Mouse (Mus musculus): ENCODE measurements at regions not wholly inside any gene's neighbourhood (a gene's known extent, or its start where the extent isn't known, plus 50 kb on each side); places are given as distances from the start of the nearest gene placed in this dataset.
A peak's percentile ranks its signal among the peaks of the same experiment; 100 is the strongest.
"Not testable (repeated sequence)": the region's sequence is repeated elsewhere in the genome, so short reads cannot be mapped to it uniquely, and the experiment has no call there.

DNA sequence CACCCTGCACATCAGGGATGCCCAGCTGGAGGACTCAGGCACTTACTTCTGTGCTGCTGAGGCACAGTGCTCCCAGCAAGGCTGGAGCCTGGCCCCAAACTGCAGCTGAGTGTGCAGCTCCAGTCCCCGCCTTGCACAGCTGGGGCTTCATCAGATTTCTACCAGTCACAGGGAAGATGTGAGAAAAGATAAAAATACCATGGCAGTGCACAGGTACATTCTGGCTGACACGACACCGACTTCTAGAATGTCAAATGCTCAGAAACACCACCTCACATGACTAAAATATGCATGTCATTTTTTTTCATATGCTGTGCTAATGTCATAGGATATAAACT lies 495.7 kb upstream of the Olfr1507 start:
- peak; percentile 45 for ATAC-seq (ENCODE audit: low FRiP score)
- not testable (repeated sequence) for H3K27ac ChIP-seq (replicated peaks); H3K27me3 ChIP-seq (replicated peaks); H3K4me3 ChIP-seq (replicated peaks); H3K4me2 ChIP-seq; H3K9ac ChIP-seq (replicated peaks); H3K9me3 ChIP-seq (replicated peaks); H3K36me3 ChIP-seq; H3K4me1 ChIP-seq
- no CpG with 5 or more reads among the region's 3 CpGs for WGBS

DNA sequence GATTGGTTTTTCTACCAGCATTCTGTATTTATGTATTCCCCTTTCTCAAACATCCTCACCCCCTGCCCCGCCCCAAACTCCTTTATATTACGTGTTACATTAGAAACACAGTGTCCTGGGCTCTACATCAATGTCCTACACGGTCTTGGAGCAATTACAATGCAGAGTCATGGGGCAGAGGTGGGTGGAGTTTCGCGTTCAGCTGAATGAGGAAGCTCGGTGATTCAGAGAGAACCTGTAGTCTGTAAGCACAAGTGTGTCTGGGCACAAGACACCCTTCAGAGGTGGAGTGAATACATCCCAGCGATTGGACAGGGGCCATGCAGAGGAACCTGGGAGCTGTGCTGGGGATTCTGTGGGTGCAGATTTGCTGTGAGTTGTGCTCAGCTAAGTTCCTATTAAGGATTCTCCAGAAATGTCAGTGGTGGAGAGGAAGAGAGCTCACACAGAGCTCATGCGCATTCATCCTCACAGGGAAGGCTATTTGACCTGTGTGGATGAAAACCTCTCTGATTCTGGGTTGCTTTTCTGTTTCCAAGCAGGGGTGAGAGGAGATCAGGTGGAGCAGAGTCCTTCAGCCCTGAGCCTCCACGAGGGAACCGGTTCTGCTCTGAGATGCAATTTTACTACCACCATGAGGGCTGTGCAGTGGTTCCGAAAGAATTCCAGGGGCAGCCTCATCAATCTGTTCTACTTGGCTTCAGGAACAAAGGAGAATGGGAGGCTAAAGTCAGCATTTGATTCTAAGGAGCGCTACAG lies 495.2 kb upstream of the Olfr1507 start:
- not testable (repeated sequence) for H3K27me3 ChIP-seq (replicated peaks); H3K36me3 ChIP-seq; H3K27ac ChIP-seq (replicated peaks); H3K4me3 ChIP-seq (replicated peaks); H3K4me1 ChIP-seq; H3K9ac ChIP-seq (replicated peaks); H3K4me2 ChIP-seq; H3K9me3 ChIP-seq (replicated peaks)
- ATAC-seq (ENCODE audit: low FRiP score) = peak; percentile 67
- no CpG with 5 or more reads among the region's 12 CpGs for WGBS

DNA sequence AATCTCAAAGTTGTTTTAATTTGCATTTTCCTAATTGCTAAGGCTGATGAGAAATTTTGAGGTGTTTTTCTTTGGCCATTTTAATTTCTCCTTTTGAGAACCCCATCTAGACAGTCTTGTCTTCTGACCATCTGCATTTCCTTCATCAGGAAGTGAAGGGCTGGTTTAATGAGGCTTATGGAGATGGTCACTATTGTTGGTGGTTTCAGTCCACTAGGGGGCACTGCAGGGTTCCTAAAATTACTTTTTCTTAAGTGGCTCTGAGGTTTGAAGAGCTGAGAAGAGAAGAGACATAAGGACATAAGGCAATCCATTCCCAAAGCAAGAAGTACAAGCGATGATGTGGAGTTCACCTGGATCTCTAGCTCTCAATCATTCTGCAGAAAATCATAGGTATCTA lies 494.4 kb upstream of the Olfr1507 start:
- not testable (repeated sequence) for H3K9me3 ChIP-seq (replicated peaks); H3K4me1 ChIP-seq; ATAC-seq (ENCODE audit: low FRiP score); H3K9ac ChIP-seq (replicated peaks); H3K27ac ChIP-seq (replicated peaks); H3K27me3 ChIP-seq (replicated peaks); H3K4me3 ChIP-seq (replicated peaks); H3K4me2 ChIP-seq; H3K36me3 ChIP-seq
- WGBS = 61% methylated on average over 1 of the region's 1 CpGs

DNA sequence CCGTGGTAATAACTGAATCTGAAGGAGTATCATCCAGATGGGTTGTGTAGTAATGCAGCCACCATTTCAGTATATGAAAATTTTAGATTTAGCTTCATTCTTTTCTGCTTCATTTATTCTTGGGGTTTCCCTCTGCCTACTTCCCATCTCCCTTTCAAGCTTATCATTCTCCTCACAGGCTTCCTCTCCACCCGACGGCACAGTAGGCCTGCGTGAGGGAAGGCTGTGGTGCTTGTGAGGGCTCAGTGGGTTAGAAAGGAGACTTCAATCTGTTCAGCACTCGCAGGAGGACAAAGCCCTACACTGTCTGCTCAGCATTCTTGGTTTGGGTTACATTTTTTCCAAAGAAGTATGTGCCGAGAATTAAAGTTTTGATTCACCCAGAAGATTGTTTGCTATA lies 493.0 kb upstream of the Olfr1507 start:
- no CpG with 5 or more reads among the region's 6 CpGs for WGBS

DNA sequence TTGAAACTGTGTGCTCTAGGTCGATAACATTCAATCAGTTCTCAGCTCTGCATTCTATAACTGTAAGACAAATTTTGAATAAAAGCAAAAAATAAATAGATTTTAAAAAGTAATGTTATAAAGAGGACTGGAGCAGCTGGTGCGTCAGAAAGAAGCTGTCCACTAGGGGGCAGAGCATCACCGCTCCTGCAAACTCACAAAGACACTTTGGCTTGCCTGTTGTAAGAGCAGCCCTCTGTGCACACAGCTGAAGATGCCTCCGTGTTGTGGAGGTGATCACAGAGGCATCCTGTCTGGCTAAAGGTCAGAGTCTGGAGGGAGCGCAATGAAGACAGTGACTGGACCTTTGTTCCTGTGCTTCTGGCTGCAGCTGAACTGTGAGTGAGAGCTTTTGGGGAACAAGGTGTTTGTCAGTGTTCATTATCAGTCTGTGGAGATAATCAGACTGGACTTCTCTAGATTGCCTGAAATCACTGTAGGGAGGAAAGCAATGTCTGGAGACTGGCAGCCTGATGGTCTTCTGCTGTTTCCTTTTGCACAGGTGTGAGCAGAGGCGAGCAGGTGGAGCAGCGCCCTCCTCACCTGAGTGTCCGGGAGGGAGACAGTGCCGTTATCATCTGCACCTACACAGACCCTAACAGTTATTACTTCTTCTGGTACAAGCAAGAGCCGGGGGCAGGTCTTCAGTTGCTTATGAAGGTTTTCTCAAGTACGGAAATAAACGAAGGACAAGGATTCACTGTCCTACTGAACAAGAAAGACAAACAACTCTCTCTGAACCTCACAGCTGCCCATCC lies 476.9 kb upstream of the Olfr1507 start:
- not testable (repeated sequence) for H3K4me1 ChIP-seq; H3K4me3 ChIP-seq (replicated peaks); H3K27me3 ChIP-seq (replicated peaks); H3K27ac ChIP-seq (replicated peaks); H3K4me2 ChIP-seq; H3K36me3 ChIP-seq; H3K9me3 ChIP-seq (replicated peaks); H3K9ac ChIP-seq (replicated peaks)
- ATAC-seq (ENCODE audit: low FRiP score) = peak; percentile 94
- no CpG with 5 or more reads among the region's 12 CpGs for WGBS

More for the DNA sequence above, 493.0 kb upstream of the Olfr1507 start:
- H3K4me2 ChIP-seq; H3K4me3 ChIP-seq (replicated peaks); H3K9ac ChIP-seq (replicated peaks); H3K27me3 ChIP-seq (replicated peaks); H3K36me3 ChIP-seq; H3K27ac ChIP-seq (replicated peaks); H3K4me1 ChIP-seq; H3K9me3 ChIP-seq (replicated peaks); ATAC-seq (ENCODE audit: low FRiP score): not testable (repeated sequence)

DNA sequence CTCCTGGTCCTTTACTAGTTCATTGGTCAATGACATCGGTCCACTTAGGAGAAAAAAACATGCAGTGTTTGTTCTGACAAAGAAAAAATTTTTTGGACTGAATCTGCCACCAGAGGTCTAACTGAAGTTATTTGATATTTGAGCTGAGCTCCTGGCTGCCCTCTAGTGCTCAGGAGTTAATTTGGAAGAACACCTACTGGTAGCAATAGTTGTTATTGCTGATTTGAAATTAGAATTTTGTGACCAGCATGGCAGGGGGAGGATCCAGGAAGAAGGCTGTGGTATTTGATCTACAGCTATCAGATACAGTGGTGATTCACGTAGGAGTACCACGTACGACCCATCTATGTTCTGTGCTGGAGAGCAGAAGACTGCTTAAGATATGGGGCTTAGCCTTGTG lies 466.6 kb upstream of the Olfr1507 start:
- H3K36me3 ChIP-seq; H3K27me3 ChIP-seq (replicated peaks); H3K4me1 ChIP-seq; H3K4me2 ChIP-seq; H3K4me3 ChIP-seq (replicated peaks); H3K27ac ChIP-seq (replicated peaks); H3K9me3 ChIP-seq (replicated peaks); ATAC-seq (ENCODE audit: low FRiP score); H3K9ac ChIP-seq (replicated peaks): not testable (repeated sequence)
- WGBS = 89% methylated on average over 3 of the region's 4 CpGs

DNA sequence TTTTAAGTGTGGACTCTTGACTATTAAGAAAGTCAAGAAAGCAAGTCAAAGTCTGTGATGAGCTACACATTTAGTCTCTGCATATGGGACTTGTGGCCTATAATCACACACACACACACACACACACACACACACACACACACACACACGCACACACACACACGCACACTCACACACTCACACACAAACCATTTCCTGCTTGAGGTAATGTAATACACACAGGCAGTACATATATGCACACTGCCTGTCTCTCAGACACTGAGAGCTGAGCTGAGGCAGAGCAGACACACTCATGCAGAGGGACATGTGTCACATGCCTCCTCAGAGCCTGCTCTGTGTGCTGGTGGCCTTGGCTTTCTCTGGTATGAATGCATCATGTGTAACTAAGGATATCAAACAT lies 461.0 kb upstream of the Olfr1507 start:
- H3K27me3 ChIP-seq (replicated peaks); H3K9me3 ChIP-seq (replicated peaks); H3K4me3 ChIP-seq (replicated peaks); H3K9ac ChIP-seq (replicated peaks); H3K4me1 ChIP-seq; ATAC-seq (ENCODE audit: low FRiP score); H3K4me2 ChIP-seq; H3K36me3 ChIP-seq; H3K27ac ChIP-seq (replicated peaks): not testable (repeated sequence)
- WGBS = 93% methylated on average over 2 of the region's 2 CpGs

DNA sequence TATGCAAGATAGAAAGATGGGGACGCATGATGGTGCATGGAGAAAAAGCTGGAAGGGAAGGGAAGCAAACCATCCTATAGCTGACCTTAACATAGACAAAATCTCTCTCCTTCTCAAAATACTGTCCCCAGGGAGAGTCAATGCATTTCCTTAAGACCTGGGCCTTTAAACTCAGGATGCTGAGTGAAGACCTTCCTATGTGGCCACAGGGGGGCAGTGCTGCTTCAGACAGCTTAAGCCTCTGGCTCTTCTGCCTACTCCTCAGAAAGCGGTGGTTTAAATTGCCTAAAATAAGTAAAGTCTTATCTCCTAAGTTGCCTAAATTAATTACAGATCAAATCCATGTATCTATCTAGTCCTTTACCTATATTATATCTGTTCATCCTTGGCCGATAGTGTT lies 449.4 kb upstream of the Olfr1507 start:
- not testable (repeated sequence) for H3K4me1 ChIP-seq; H3K27ac ChIP-seq (replicated peaks); H3K4me3 ChIP-seq (replicated peaks); H3K9me3 ChIP-seq (replicated peaks); H3K27me3 ChIP-seq (replicated peaks); ATAC-seq (ENCODE audit: low FRiP score); H3K9ac ChIP-seq (replicated peaks); H3K4me2 ChIP-seq; H3K36me3 ChIP-seq
- WGBS = 60% methylated on average over 1 of the region's 3 CpGs

DNA sequence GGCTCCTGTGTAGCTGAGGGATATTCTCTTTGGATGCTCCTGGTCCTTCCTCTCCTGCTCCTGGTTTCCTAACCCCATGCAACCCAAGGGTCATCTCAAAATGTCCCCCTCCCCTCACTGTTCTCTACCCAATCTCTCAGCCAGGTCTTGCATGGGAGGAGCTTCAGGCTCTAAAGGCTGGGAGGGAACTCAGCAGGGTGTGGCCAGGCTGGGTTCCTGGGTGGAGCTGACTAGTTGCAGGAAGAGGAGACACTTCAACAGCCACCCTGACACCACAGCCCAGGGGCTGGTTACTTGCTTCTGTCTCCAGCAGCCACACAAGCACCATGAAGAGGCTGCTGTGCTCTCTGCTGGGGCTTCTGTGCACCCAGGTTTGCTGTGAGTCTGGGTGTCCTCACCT lies 446.9 kb upstream of the Olfr1507 start:
- H3K4me3 ChIP-seq (replicated peaks); H3K27me3 ChIP-seq (replicated peaks); H3K27ac ChIP-seq (replicated peaks); H3K4me2 ChIP-seq; H3K9me3 ChIP-seq (replicated peaks); H3K9ac ChIP-seq (replicated peaks); H3K36me3 ChIP-seq; H3K4me1 ChIP-seq; ATAC-seq (ENCODE audit: low FRiP score): not testable (repeated sequence)

DNA sequence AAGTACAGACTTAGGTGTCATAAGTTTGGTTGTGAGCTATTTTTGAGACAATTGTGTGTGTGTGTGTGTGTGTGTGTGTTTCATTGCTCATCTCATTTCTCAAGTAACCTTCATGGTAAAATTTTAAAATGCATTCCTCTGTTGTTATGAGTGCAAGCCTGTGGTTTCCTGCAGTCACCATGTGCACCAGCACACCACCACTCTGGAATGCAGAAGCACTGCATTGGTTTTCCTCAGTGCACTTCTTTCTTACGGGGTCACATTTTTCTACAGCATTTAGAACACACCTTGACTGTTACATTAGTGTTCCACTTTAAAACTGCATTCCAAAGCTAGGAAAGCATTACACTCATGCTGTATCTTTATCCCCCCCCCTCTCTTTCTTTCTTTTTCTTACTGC lies 446.2 kb upstream of the Olfr1507 start:
- ATAC-seq (ENCODE audit: low FRiP score); H3K4me1 ChIP-seq; H3K4me2 ChIP-seq; H3K4me3 ChIP-seq (replicated peaks); H3K9me3 ChIP-seq (replicated peaks); H3K27ac ChIP-seq (replicated peaks); H3K27me3 ChIP-seq (replicated peaks); H3K36me3 ChIP-seq; H3K9ac ChIP-seq (replicated peaks): not testable (repeated sequence)
- WGBS = no CpG with 5 or more reads among the region's 1 CpGs

DNA sequence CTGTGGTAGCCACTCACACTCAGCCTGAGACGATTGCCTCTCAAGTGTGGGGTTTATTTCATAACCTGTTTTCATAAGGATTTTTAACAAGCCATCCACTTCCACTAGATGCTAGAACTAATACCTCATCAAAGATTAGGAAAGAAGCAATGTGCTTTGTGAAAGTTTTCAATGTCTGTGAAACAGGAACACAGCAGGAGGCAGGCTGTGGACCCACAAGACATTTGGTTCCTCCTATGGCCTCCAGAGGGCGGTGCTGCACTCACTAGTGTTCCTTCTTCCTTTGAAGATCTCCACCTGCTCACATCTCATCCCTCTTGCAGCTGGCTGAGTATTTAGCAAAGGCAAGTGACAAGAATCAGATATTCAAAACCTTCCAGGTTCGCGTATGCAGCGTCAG lies 424.6 kb upstream of the Olfr1507 start:
- not testable (repeated sequence) for H3K4me3 ChIP-seq (replicated peaks); H3K36me3 ChIP-seq; H3K9me3 ChIP-seq (replicated peaks); H3K4me2 ChIP-seq; H3K4me1 ChIP-seq; H3K27me3 ChIP-seq (replicated peaks); ATAC-seq (ENCODE audit: low FRiP score); H3K27ac ChIP-seq (replicated peaks); H3K9ac ChIP-seq (replicated peaks)
- WGBS = no CpG with 5 or more reads among the region's 5 CpGs

DNA sequence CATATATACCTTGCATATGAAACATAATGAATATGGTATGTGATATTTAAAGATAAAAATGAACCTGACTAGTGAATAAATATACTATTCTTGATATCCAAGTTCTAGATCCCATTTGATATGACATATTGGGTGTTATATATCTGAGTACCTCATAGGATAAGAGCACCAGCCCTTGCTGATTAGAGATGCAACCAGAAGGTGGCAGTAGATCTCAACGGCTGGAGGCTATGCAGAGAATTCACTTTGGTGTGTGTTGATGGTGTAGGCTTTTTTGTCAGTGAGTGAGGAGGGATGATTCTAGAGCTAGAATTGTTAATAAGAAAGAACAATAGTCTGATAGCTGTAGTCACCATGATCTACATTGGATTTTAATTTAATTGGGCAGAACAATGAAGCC lies 418.3 kb upstream of the Olfr1507 start:
- not testable (repeated sequence) for H3K36me3 ChIP-seq; H3K27ac ChIP-seq (replicated peaks); H3K9ac ChIP-seq (replicated peaks); H3K9me3 ChIP-seq (replicated peaks); H3K4me1 ChIP-seq; H3K4me3 ChIP-seq (replicated peaks); ATAC-seq (ENCODE audit: low FRiP score); H3K27me3 ChIP-seq (replicated peaks); H3K4me2 ChIP-seq
- WGBS = no CpG with 5 or more reads among the region's 1 CpGs

Data from neural tube, embryonic 15.5 days (tissue).